Mouse (Mus musculus): ENCODE measurements around the gene Pde4d.

DNA sequence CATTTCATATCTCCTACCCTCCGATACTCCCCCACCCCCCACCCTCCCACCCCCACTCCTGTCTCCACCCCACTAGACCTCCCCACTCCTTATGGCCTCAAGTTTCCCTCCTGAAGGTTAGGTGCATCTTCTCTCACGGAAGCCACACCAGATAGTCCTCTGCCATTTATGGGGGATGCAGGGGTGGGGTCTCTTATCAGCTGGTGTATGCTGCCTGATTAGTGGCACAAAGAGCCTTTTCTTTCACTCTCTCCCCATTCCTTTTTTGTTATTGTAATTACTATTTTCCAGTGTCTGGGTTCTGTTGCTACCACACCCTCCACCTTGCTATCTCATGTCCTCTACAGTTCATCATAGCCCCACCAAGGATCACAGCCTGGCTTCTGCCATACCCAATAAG is 1194.3 kb downstream of the Pde4d start:
- no peak for TF ChIP-seq CTCF (IDR thresholded peaks at IDR 0.05; ENCODE audit: control insufficient read depth, insufficient read depth, insufficient read length)
- TF ChIP-seq USF1 (IDR thresholded peaks at IDR 0.05; ENCODE audit: low read depth), result no peak
- TF ChIP-seq MAX (IDR thresholded peaks at IDR 0.05), result no peak
- TF ChIP-seq MYOD1 (IDR thresholded peaks at IDR 0.05; ENCODE audit: control insufficient read depth, insufficient read length, low read depth), result no peak
- TF ChIP-seq CEBPB (IDR thresholded peaks at IDR 0.05; ENCODE audit: low read depth), result no peak
